Mouse (Mus musculus): ENCODE data around the gene Prune2. TPM values are rescaled to one million over a fixed set of nuclear protein-coding genes. Genes with fewer than 3 reads are reported as not detected.

Gene Prune2
- 1.1 and 1.2 TPM in 2 replicates for polyA plus RNA-seq (2015; fragmentation: Nextera tagmentation; extraction: Ambion mirVana)

DNA sequence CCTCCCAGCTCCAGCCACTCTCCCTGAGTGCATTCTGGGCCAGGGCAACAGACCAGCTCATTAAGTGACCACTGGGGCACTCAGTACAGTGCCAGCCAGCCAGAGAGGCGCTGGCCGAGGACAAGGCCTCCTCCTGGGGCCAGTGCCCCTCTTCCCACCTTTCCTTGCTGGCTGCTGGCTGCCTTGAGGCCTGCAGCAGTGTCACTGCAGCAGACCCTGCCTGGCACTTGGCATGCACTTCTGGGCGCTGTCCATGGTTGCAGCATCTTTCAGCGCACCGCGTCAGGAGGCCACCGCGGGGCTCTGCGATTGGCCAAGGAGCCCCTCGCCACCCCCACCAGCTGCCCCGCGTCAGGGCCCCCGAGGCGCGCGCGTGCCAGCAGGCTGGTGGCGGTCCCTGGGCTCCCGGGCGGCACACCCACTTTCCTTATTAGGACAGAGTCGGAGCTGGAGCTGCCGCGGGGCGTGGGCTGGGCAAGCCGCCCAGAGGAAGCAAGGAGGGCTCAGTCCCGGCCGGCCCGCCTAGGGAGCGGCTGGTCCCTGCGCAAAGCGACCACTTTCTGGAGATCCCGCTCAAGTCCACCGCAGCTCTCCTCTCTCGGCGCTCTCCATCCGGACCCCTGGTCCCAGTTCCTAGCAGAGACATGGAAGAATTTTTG, at the start of gene Prune2:
Prune2 (plus strand) TSS at position 506 of the 659 bp plus-strand sequence.
- H3K4me1 ChIP-seq (ENCODE audit: insufficient read depth, low read length): peaks cover 8% of the 10 kb centered on the region
- peaks cover 24% of the 10 kb centered on the region for H3K27me3 ChIP-seq (ENCODE audit: insufficient read depth, low read length)
- H3K4me3 ChIP-seq (ENCODE audit: low read length): peak within 1 kb of the TSS; percentile 42
- ATAC-seq (ENCODE audit: low FRiP score, low TSS enrichment): peak; percentile 97
- no peak within 1 kb of the TSS for H3K27ac ChIP-seq (ENCODE audit: low read length)
- H3K36me3 ChIP-seq (ENCODE audit: insufficient read depth, low read length): no peaks in the 10 kb centered on the region
- H3K4me2 ChIP-seq (replicated peaks; ENCODE audit: low read depth, low read length): peak within 1 kb of the TSS; percentile 71
- under 1% methylated on average over 36 of the region's 36 CpGs for WGBS
- H3K9me3 ChIP-seq (ENCODE audit: low read length): no peaks in the 10 kb centered on the region
- H3K9ac ChIP-seq (replicated peaks; ENCODE audit: low read length): peak within 1 kb of the TSS; percentile 46

- no peak overlapping the region for H3K27ac ChIP-seq (ENCODE audit: low read length)
- no peak overlapping the region for H3K4me2 ChIP-seq (replicated peaks; ENCODE audit: low read depth, low read length)
Measured at GRCm38 (mm10) chr19:16911507-16911906, 44.4 kb upstream of the Prune2 start.

GRCm38 (mm10) chr19:16924516-16924915, 31.4 kb upstream of the Prune2 start:
- Histone ChIP-seq H3K4me3 (ENCODE audit: low read length) (no peak overlapping the region), H3K9ac (replicated peaks; ENCODE audit: low read length) (no peak overlapping the region), H3K4me2 (replicated peaks; ENCODE audit: low read depth, low read length) (no peak overlapping the region), H3K27me3 (ENCODE audit: insufficient read depth, low read length) (no peaks in the 10 kb centered on the region), H3K36me3 (ENCODE audit: insufficient read depth, low read length) (no peaks in the 10 kb centered on the region), H3K27ac (ENCODE audit: low read length) (no peak overlapping the region), H3K9me3 (ENCODE audit: low read length) (no peaks in the 10 kb centered on the region), H3K4me1 (ENCODE audit: insufficient read depth, low read length) (no peaks in the 10 kb centered on the region)
- 74% methylated on average over 4 of the region's 4 CpGs for WGBS
- ATAC-seq (ENCODE audit: low FRiP score, low TSS enrichment): no peak

More at GRCm38 (mm10) chr19:16911507-16911906, 44.4 kb upstream of the Prune2 start:
- ATAC-seq (ENCODE audit: low FRiP score, low TSS enrichment): no peak
- Histone ChIP-seq H3K4me3 (ENCODE audit: low read length) (no peak overlapping the region), H3K9me3 (ENCODE audit: low read length) (no peaks in the 10 kb centered on the region), H3K36me3 (ENCODE audit: insufficient read depth, low read length) (no peaks in the 10 kb centered on the region), H3K27me3 (ENCODE audit: insufficient read depth, low read length) (no peaks in the 10 kb centered on the region), H3K9ac (replicated peaks; ENCODE audit: low read length) (no peak overlapping the region), H3K4me1 (ENCODE audit: insufficient read depth, low read length) (no peaks in the 10 kb centered on the region)
- 78% methylated on average over 5 of the region's 5 CpGs for whole genome bisulfite sequencing

DNA sequence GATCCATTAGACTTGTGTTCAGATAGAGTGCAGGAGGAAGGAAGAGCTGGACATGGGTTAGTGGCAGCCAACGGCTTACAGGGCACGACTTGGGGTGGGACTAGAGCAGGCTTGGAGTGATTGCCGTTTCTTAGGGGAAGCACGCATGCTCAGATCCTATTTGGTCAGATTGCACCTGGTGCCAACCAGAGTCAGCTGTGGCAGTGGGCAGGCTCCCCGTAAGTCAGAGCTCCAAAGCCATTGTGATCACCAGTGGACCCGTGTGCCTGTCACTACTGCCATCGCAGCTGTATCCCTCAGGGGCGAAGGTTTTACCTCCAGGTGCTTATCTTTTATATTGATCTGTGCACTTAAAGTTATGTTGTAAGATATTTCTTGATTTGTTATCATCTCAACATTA, 21.3 kb upstream of the Prune2 start:
- no peak for ATAC-seq (ENCODE audit: low FRiP score, low TSS enrichment)
- no peaks in the 10 kb centered on the region for H3K27me3 ChIP-seq (ENCODE audit: insufficient read depth, low read length)
- no peaks in the 10 kb centered on the region for H3K9me3 ChIP-seq (ENCODE audit: low read length)
- H3K27ac ChIP-seq (ENCODE audit: low read length): no peak overlapping the region
- no peak overlapping the region for H3K4me2 ChIP-seq (replicated peaks; ENCODE audit: low read depth, low read length)
- H3K4me1 ChIP-seq (ENCODE audit: insufficient read depth, low read length): no peaks in the 10 kb centered on the region
- no peak overlapping the region for H3K9ac ChIP-seq (replicated peaks; ENCODE audit: low read length)
- WGBS: 77% methylated on average over 8 of the region's 8 CpGs
- H3K36me3 ChIP-seq (ENCODE audit: insufficient read depth, low read length): no peaks in the 10 kb centered on the region
- H3K4me3 ChIP-seq (ENCODE audit: low read length): no peak overlapping the region

DNA sequence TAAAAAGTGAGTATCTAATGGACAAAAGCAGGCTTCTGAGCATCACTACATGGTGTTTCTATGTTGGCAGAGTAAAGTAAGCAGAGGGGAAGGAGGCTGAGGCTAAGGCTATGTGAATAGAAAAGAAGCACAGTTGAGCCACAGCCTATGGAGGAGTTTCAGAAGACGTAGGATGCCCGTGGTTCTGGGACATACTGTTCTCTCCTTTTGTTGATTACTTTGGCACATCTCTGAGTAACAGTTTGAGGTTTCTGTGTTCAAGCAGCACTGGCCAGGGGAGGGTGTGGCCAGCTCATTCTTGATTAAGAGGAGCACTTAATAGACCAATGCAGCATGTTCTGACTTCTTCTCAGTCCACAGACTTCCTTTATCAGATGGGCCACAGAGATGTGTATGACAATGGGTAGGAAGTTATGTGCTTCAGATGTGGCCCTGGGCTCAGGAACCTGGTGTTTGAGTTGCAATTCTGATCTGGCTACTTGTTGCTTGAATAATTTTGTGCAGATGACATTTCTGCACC, 7.1 kb upstream of the Prune2 start:
- Histone ChIP-seq H3K4me2 (replicated peaks; ENCODE audit: low read depth, low read length) (no peak overlapping the region), H3K4me1 (ENCODE audit: insufficient read depth, low read length) (no peaks in the 10 kb centered on the region), H3K27me3 (ENCODE audit: insufficient read depth, low read length) (no peaks in the 10 kb centered on the region), H3K9ac (replicated peaks; ENCODE audit: low read length) (no peak overlapping the region), H3K27ac (ENCODE audit: low read length) (no peak overlapping the region), H3K9me3 (ENCODE audit: low read length) (no peaks in the 10 kb centered on the region), H3K36me3 (ENCODE audit: insufficient read depth, low read length) (no peaks in the 10 kb centered on the region), H3K4me3 (ENCODE audit: low read length) (no peak overlapping the region)
- 86% methylated on average over 2 of the region's 2 CpGs for WGBS
- no peak for ATAC-seq (ENCODE audit: low FRiP score, low TSS enrichment)

DNA sequence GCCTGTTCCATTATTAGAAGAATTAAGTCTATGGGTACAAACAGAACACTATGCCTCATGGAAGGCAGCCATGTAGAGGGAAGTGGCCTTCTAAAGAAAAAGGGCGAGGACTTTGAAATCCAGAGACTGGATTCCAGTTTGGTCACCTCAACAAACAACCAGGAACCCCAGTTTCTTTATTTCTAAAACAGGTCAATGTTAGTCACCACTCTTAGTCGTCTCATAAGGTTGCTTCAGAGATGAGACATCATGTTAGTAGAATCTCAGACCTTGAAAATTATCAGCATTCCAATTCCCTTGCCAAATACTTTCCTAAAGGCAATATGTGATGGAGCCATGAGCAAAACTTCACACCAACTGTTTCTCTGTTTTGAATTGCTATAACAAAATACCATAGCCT, 6.6 kb upstream of the Prune2 start:
- ATAC-seq (ENCODE audit: low FRiP score, low TSS enrichment): no peak
- H3K27me3 ChIP-seq (ENCODE audit: insufficient read depth, low read length): no peaks in the 10 kb centered on the region; the same call in 1 of the 2 replicates
- no peaks in the 10 kb centered on the region for H3K36me3 ChIP-seq (ENCODE audit: insufficient read depth, low read length)
- no peak overlapping the region for H3K4me3 ChIP-seq (ENCODE audit: low read length)
- no peaks in the 10 kb centered on the region for H3K9me3 ChIP-seq (ENCODE audit: low read length)
- H3K9ac ChIP-seq (replicated peaks; ENCODE audit: low read length): no peak overlapping the region
- no peak overlapping the region for H3K4me2 ChIP-seq (replicated peaks; ENCODE audit: low read depth, low read length)
- WGBS: 88% methylated on average over 2 of the region's 2 CpGs
- no peaks in the 10 kb centered on the region for H3K4me1 ChIP-seq (ENCODE audit: insufficient read depth, low read length)
- no peak overlapping the region for H3K27ac ChIP-seq (ENCODE audit: low read length)

- H3K27ac ChIP-seq (ENCODE audit: low read length): no peak overlapping the region
- WGBS: 56% methylated on average over 9 of the region's 9 CpGs
- ATAC-seq (ENCODE audit: low FRiP score, low TSS enrichment): 0 out of 2 replicates have a peak, but pooled peaks have one; percentile 19
Measured at GRCm38 (mm10) chr19:16950051-16950450, 5.9 kb upstream of the Prune2 start.

DNA sequence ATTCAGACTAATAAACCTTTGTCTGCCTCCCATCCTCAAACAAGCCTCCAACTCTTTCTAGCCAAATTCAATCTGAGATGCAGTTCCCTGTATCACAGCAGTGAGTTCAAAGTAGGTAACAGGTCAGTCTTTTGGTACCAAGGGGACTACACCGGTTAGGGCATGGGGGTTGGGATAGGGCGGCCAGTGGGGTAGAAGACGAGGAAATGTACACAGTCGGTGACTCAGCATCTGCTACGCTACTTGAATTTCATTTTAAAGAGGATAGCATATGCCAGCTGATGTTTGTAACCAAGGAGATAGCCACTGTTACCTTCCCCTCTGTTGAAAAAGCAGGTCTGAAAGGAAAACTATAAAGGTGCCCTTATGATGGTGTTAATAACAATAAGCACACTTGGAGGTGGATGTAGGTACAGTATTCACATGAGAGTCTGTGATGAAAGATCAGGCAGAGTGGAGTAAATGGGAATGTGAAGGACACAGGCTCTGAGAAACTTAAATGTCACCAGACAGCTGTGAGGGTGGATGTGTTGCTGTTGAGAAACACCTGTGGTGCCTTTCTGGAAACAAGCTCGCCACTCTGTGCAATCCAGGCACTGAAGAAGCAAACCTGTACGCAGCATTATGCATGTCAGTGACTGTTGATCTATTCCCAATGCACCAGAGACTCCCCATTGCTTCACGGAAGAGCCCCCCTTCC, 5.1 kb upstream of the Prune2 start:
- H3K9me3 ChIP-seq (ENCODE audit: low read length): no peaks in the 10 kb centered on the region
- no peaks in the 10 kb centered on the region for H3K36me3 ChIP-seq (ENCODE audit: insufficient read depth, low read length)
- no peak overlapping the region for H3K4me3 ChIP-seq (ENCODE audit: low read length)

More at GRCm38 (mm10) chr19:16950051-16950450, 5.9 kb upstream of the Prune2 start:
- Histone ChIP-seq H3K36me3 (ENCODE audit: insufficient read depth, low read length) (no peaks in the 10 kb centered on the region), H3K27me3 (ENCODE audit: insufficient read depth, low read length) (no peaks in the 10 kb centered on the region; the same call in 1 of the 2 replicates), H3K4me2 (replicated peaks; ENCODE audit: low read depth, low read length) (no peak overlapping the region), H3K9me3 (ENCODE audit: low read length) (no peaks in the 10 kb centered on the region), H3K4me1 (ENCODE audit: insufficient read depth, low read length) (no peaks in the 10 kb centered on the region), H3K4me3 (ENCODE audit: low read length) (no peak overlapping the region), H3K9ac (replicated peaks; ENCODE audit: low read length) (no peak overlapping the region)

GRCm38 (mm10) chr19:16954736-16955135, 1.2 kb upstream of the Prune2 start:
- Histone ChIP-seq H3K9ac (replicated peaks; ENCODE audit: low read length) (no peak overlapping the region), H3K4me1 (ENCODE audit: insufficient read depth, low read length) (peaks cover 8% of the 10 kb centered on the region), H3K27ac (ENCODE audit: low read length) (no peak overlapping the region), H3K27me3 (ENCODE audit: insufficient read depth, low read length) (peaks cover 24% of the 10 kb centered on the region), H3K9me3 (ENCODE audit: low read length) (no peaks in the 10 kb centered on the region), H3K4me3 (ENCODE audit: low read length) (no peak overlapping the region), H3K36me3 (ENCODE audit: insufficient read depth, low read length) (no peaks in the 10 kb centered on the region), H3K4me2 (replicated peaks; ENCODE audit: low read depth, low read length) (no peak overlapping the region)
- ATAC-seq (ENCODE audit: low FRiP score, low TSS enrichment): no peak
- 70% methylated on average over 6 of the region's 6 CpGs for WGBS

More for the DNA sequence above, 5.1 kb upstream of the Prune2 start:
- H3K4me1 ChIP-seq (ENCODE audit: insufficient read depth, low read length): no peaks in the 10 kb centered on the region
- H3K9ac ChIP-seq (replicated peaks; ENCODE audit: low read length): no peak overlapping the region
- no peak overlapping the region for H3K27ac ChIP-seq (ENCODE audit: low read length)
- H3K27me3 ChIP-seq (ENCODE audit: insufficient read depth, low read length): peaks cover 5% of the 10 kb centered on the region
- ATAC-seq (ENCODE audit: low FRiP score, low TSS enrichment): no peak
- WGBS: 78% methylated on average over 8 of the region's 8 CpGs
- H3K4me2 ChIP-seq (replicated peaks; ENCODE audit: low read depth, low read length): no peak overlapping the region

DNA sequence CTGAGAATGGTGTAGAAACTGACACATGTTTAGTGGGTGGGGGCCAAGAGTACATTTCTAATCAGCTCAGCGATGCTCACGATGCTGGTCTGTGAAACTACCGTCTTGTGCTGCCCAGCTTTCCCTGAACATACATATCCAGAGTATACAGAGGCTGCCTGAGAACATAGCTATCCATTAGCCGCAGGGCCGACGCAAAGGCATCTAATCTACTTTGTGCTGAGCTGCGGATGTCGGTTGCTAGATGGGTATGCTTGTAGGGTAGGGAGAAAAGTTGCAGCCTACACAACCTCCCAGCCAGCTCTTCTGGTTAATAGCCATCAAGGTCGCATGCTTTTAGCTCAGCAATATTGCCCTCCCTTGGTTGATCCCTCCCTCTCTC, 696 bp upstream of the Prune2 start:
- no peak; the same call in 1 of the 2 replicates for ATAC-seq (ENCODE audit: low FRiP score, low TSS enrichment)
- peak overlapping the region; percentile 71 for H3K4me2 ChIP-seq (replicated peaks; ENCODE audit: low read depth, low read length)
- 57% methylated on average over 9 of the region's 9 CpGs for WGBS

More for the DNA sequence above, 696 bp upstream of the Prune2 start:
- Histone ChIP-seq H3K27me3 (ENCODE audit: insufficient read depth, low read length) (peaks cover 24% of the 10 kb centered on the region), H3K4me3 (ENCODE audit: low read length) (no peak overlapping the region), H3K36me3 (ENCODE audit: insufficient read depth, low read length) (no peaks in the 10 kb centered on the region), H3K27ac (ENCODE audit: low read length) (no peak overlapping the region), H3K4me1 (ENCODE audit: insufficient read depth, low read length) (peaks cover 8% of the 10 kb centered on the region), H3K9ac (replicated peaks; ENCODE audit: low read length) (no peak overlapping the region), H3K9me3 (ENCODE audit: low read length) (no peaks in the 10 kb centered on the region)

All from kidney, embryonic 16.5 days (tissue).